Mouse (Mus musculus): ENCODE results near the gene Spag8.

The Spag8 gene

GRCm38 (mm10) chr4:43649783-43650182, 3.6 kb downstream of the Spag8 start:
- DNase-seq: no peak

- DNase-seq: no peak
Measured at GRCm38 (mm10) chr4:43640491-43640890, 12.9 kb downstream of the Spag8 start.

- DNase-seq: no peak
Measured at GRCm38 (mm10) chr4:43640076-43640475, 13.3 kb downstream of the Spag8 start.

- no peak for DNase-seq
Measured at GRCm38 (mm10) chr4:43636751-43637150, 16.6 kb downstream of the Spag8 start.

GRCm38 (mm10) chr4:43634621-43635374, 18.6 kb downstream of the Spag8 start:
- DNase-seq: no peak

GRCm38 (mm10) chr4:43633736-43634135, 19.7 kb downstream of the Spag8 start:
- DNase-seq: no peak

GRCm38 (mm10) chr4:43633296-43633695, 20.1 kb downstream of the Spag8 start:
- no peak for DNase-seq

- no peak for DNase-seq
Measured at GRCm38 (mm10) chr4:43631956-43632920, 21.2 kb downstream of the Spag8 start.

- DNase-seq: peak; percentile 29
Measured at GRCm38 (mm10) chr4:43631046-43631955, 22.1 kb downstream of the Spag8 start, which contains the start of gene Npr2. Gene Npr2 (plus strand): TSS chr4:43631935.

- DNase-seq: no peak
Measured at GRCm38 (mm10) chr4:43630671-43631045, 22.7 kb downstream of the Spag8 start.

GRCm38 (mm10) chr4:43630030-43630581, 23.3 kb downstream of the Spag8 start:
- peak; percentile 88 for DNase-seq

- no peak for DNase-seq
Measured at GRCm38 (mm10) chr4:43629106-43629817, 24.1 kb downstream of the Spag8 start.

GRCm38 (mm10) chr4:43620146-43620778, 33.1 kb downstream of the Spag8 start:
- no peak for DNase-seq

- DNase-seq: no peak
Measured at GRCm38 (mm10) chr4:43613060-43613730, 40.2 kb downstream of the Spag8 start.

- no peak for DNase-seq
Measured at GRCm38 (mm10) chr4:43612534-43612933, 40.9 kb downstream of the Spag8 start.

GRCm38 (mm10) chr4:43604751-43605685, 48.4 kb downstream of the Spag8 start:
- DNase-seq: no peak

GRCm38 (mm10) chr4:43604099-43604498, 49.3 kb downstream of the Spag8 start:
- DNase-seq: no peak

Measured in right cerebral cortex, adult 18-20 months (tissue).